Mouse (Mus musculus): ENCODE measurements at regions not wholly inside any gene's neighbourhood (a gene's known extent, or its start where the extent isn't known, plus 50 kb on each side); places are given as distances from the start of the nearest gene placed in this dataset.

- TF ChIP-seq CTCF (IDR thresholded peaks at IDR 0.05; ENCODE audit: control insufficient read depth, insufficient read depth, insufficient read length) (no peak), MYOG (IDR thresholded peaks at IDR 0.05; ENCODE audit: control insufficient read depth, extremely low read depth, insufficient read length) (no peak), CEBPB (IDR thresholded peaks at IDR 0.05; ENCODE audit: low read depth) (no peak), MAX (IDR thresholded peaks at IDR 0.05) (no peak)
These were observed 151.8 kb upstream of the Atxn1 start for GRCm38 (mm10) chr13:46116576-46116975.

All from C2C12 (cell line).